Mouse (Mus musculus) kidney, embryonic 14.5 days (tissue): ENCODE measurements around the gene Wnt7b. TPM values are rescaled to one million over a fixed set of nuclear protein-coding genes. Genes with fewer than 3 reads are reported as not detected.

Source experiments
- ATAC-seq: fragments of 200-750 bp; cut with Nextera tagmentation; 2 replicates; pipeline ENCODE4 v1.8.0; 2017; ENCODE audit warnings: moderate number of reproducible peaks, mild to moderate bottlenecking, moderate TSS enrichment, moderate library complexity; ENCODE audit not compliant: low FRiP score, low TSS enrichment
- H3K27ac ChIP-seq: fragments of 300-500 bp; sonication (generic); 2 replicates; pipeline ENCODE4 v1.5.1; 2014; ENCODE audit warnings: low read depth, mild to moderate bottlenecking, low read length, moderate library complexity, mixed read lengths
- H3K27me3 ChIP-seq: fragments of 300-500 bp; sonication (generic); 2 replicates; pipeline ENCODE4 v1.6.1; 2014; ENCODE audit warnings: mild to moderate bottlenecking, low read length; ENCODE audit not compliant: control insufficient read depth, insufficient read depth
- H3K36me3 ChIP-seq: fragments of 300-500 bp; sonication (generic); 2 replicates; pipeline ENCODE4 v1.6.1; 2014; ENCODE audit warnings: low read length, mixed read lengths; ENCODE audit not compliant: control insufficient read depth, insufficient read depth
- H3K4me1 ChIP-seq: fragments of 300-500 bp; sonication (generic); 2 replicates; pipeline ENCODE4 v1.6.1; 2014; ENCODE audit warnings: low read length, mixed read lengths; ENCODE audit not compliant: control insufficient read depth, insufficient read depth
- H3K4me2 ChIP-seq: fragments of 300-500 bp; sonication (generic); replicated peaks from 2 replicates; pipeline ENCODE4 v1.6.1; 2014; ENCODE audit warnings: low read depth, mild to moderate bottlenecking, low read length
- H3K4me3 ChIP-seq: fragments of 300-500 bp; sonication (generic); 2 replicates; pipeline ENCODE4 v1.5.1; 2014; ENCODE audit warnings: mild to moderate bottlenecking, low read length
- H3K9ac ChIP-seq: fragments of 300-500 bp; sonication (generic); 2 replicates; pipeline ENCODE4 v1.6.1; 2014; ENCODE audit warnings: low read depth, mild to moderate bottlenecking, low read length, moderate library complexity
- H3K9me3 ChIP-seq: fragments of 300-500 bp; sonication (generic); 2 replicates; pipeline ENCODE4 v1.6.1; 2016; ENCODE audit warnings: low read length; ENCODE audit not compliant: control insufficient read depth
- WGBS: fragments of 180-500 bp; shearing (Covaris S2); extraction: QIAGEN DNeasy Blood & Tissue Kit; methylation state at CpG from one replicate; pipeline ENCODE4 v1.1.7; 2014; 5-methylcytosine and 5-hydroxymethylcytosine counted together
- polyA plus RNA-seq: library from polyadenylated mRNA; unstranded; fragments of >200 nt; fragmentation: Nextera tagmentation; extraction: Ambion mirVana; gene quantifications from 2 replicates; pipeline ENCODE4 v1.2.1, GENCODE M21; 2014

The Wnt7b gene
- polyA plus RNA-seq: 10.8 and 15.1 TPM in 2 replicates

- H3K27ac ChIP-seq: no peak within 1 kb of the TSS
- no peaks in the 10 kb centered on the region for H3K36me3 ChIP-seq
- H3K9ac ChIP-seq: peak within 1 kb of the TSS; percentile 60
- peak within 1 kb of the TSS; percentile 90 for H3K4me2 ChIP-seq
- ATAC-seq: no peak
- peak within 1 kb of the TSS; percentile 58 for H3K4me3 ChIP-seq
- H3K27me3 ChIP-seq: peaks cover 56% of the 10 kb centered on the region
- H3K9me3 ChIP-seq: no peaks in the 10 kb centered on the region
- 2% methylated on average over 19 of the region's 19 CpGs for WGBS
- H3K4me1 ChIP-seq: peaks cover 20% of the 10 kb centered on the region
Measured at GRCm38 (mm10) chr15:85582356-85582910, at the start of gene Wnt7b. Gene Wnt7b (minus strand): TSS chr15:85582473.

DNA sequence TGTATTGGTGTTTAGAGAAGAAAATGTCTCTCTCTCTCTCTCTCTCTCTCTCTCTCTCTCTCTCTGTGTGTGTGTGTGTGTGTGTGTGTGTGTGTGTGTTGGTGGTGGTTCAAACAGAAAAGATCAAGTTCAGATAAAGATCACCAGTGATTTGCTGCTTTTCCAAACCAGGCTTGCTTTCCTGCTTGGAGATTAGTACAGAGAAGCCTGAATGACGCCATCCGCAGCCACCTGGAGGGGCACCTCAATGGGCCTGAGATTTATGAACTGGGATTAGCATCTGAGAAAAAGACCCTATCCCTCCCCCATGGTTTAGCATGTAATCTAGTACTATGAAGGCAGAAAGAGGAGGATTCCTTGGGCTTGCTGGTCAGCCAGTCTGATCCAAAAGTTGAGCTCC, 49.3 kb upstream of the Wnt7b start:
- no peak for ATAC-seq
- WGBS: 12% methylated on average over 2 of the region's 2 CpGs
- Histone ChIP-seq H3K4me2 (no peak overlapping the region), H3K36me3 (no peaks in the 10 kb centered on the region), H3K9ac (no peak overlapping the region), H3K27me3 (no peaks in the 10 kb centered on the region), H3K4me1 (0 out of 2 replicates have a peak, but pooled peaks cover 5% of the 10 kb centered on the region), H3K27ac (no peak overlapping the region), H3K9me3 (no peaks in the 10 kb centered on the region), H3K4me3 (no peak overlapping the region)

- Histone ChIP-seq H3K9me3 (no peaks in the 10 kb centered on the region), H3K9ac (no peak overlapping the region), H3K27me3 (peaks cover 5% of the 10 kb centered on the region), H3K4me3 (no peak overlapping the region), H3K27ac (no peak overlapping the region), H3K4me2 (no peak overlapping the region), H3K36me3 (no peaks in the 10 kb centered on the region), H3K4me1 (0 out of 2 replicates have a peak, but pooled peaks cover 5% of the 10 kb centered on the region)
- WGBS: 81% methylated on average over 7 of the region's 7 CpGs
- ATAC-seq: no peak
Measured at GRCm38 (mm10) chr15:85629924-85630545, 47.8 kb upstream of the Wnt7b start.

DNA sequence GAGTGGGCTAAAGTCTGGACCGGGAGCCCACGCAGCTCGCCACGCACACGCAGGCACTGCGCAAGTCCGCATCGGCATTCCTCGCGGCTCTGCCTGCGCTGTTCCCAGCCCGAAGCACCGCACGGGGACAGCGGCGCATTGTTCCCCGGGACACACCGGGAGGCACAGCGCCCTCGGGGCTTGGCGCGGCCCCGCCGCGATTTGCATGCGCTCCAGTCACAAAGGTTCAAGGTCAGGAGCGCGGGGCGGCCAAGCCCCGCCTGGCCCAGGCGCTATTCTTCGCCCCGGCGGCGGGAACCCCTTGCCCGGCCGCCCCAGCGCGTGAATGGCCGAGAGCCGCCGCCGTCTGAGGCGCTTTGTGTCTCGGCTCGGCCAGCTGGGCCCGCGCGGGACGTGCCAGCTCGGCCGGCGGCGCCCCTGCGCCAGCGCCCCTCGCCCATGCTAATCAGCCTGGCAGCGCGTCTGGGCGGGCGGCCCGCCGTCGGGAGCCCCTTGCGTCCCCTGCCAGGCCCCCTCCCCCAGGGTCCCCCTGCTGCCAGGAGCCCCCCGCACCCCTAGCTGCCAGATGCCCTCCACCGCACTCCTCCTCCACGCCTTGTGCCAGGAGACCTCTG, 43.5 kb upstream of the Wnt7b start:
- peak overlapping the region; percentile 61 for H3K4me2 ChIP-seq
- 5% methylated on average over 42 of the region's 68 CpGs for WGBS
- H3K9ac ChIP-seq: peak overlapping the region; percentile 52
- H3K27ac ChIP-seq: no peak overlapping the region
- peak; percentile 45; the same call in 1 of the 2 replicates for ATAC-seq
- no peaks in the 10 kb centered on the region for H3K36me3 ChIP-seq
- peak overlapping the region; percentile 31 for H3K4me3 ChIP-seq
- no peaks in the 10 kb centered on the region for H3K9me3 ChIP-seq
- no peaks in the 10 kb centered on the region for H3K4me1 ChIP-seq
- peaks cover 16% of the 10 kb centered on the region for H3K27me3 ChIP-seq

DNA sequence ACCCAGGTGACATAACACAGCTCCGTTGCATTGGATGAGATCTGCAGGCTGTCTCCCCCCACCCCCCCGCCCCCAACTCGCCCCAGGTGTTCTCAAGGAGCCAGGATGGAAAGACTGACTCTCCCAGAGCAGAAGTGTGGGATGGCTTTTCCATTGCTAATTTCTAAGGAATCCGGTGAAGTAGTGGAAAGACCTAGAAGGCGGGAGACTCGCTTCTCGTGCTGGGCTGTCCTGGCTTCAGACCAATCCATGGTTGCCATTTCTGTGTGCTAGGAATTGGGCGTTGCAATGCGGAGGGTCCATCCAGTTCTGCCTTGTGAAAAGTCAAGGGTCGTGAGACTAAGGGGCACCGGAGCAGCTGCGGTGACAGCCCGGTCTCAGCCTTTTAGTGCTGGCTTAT, 39.9 kb upstream of the Wnt7b start:
- Histone ChIP-seq H3K4me2 (no peak overlapping the region), H3K4me1 (no peaks in the 10 kb centered on the region)

GRCm38 (mm10) chr15:85615537-85616100, 33.3 kb upstream of the Wnt7b start:
- H3K9ac ChIP-seq: peak overlapping the region; percentile 37
- H3K4me3 ChIP-seq: no peak overlapping the region; the same call in 1 of the 2 replicates
- no peak for ATAC-seq
- peak overlapping the region; percentile 31; the same call in 1 of the 2 replicates for H3K4me2 ChIP-seq
- WGBS: 30% methylated on average over 21 of the region's 21 CpGs
- H3K9me3 ChIP-seq: no peaks in the 10 kb centered on the region
- peaks cover 11% of the 10 kb centered on the region for H3K4me1 ChIP-seq
- no peaks in the 10 kb centered on the region for H3K36me3 ChIP-seq
- no peaks in the 10 kb centered on the region for H3K27me3 ChIP-seq
- no peak overlapping the region; the same call in 1 of the 2 replicates for H3K27ac ChIP-seq

More for the DNA sequence above, 39.9 kb upstream of the Wnt7b start:
- H3K27me3 ChIP-seq: peaks cover 16% of the 10 kb centered on the region
- no peaks in the 10 kb centered on the region for H3K9me3 ChIP-seq
- no peak overlapping the region for H3K27ac ChIP-seq
- H3K9ac ChIP-seq: no peak overlapping the region
- H3K36me3 ChIP-seq: no peaks in the 10 kb centered on the region
- no peak overlapping the region for H3K4me3 ChIP-seq
- WGBS: 79% methylated on average over 13 of the region's 13 CpGs
- no peak for ATAC-seq

DNA sequence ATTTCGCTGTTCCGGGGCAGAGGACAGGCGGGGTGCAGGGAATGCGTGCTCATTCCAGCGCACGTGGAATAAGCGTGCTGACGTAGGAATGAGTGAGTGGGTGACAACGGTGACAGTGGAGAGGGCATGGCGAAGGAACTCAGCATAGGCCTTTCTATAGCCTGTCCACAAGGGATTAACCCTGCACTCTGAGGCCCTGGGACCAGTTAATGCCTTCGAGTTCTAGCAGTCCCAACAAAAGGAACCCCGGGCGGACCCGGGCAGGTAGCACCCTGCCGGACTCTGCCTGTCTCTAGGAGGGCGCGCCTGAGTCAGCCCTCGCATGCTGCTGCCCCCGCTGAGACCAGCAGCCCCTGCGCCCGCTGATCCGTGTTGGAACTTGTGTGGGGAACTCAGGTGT, 32.8 kb upstream of the Wnt7b start:
- Histone ChIP-seq H3K4me3 (no peak overlapping the region; the same call in 1 of the 2 replicates), H3K4me1 (peaks cover 11% of the 10 kb centered on the region), H3K27ac (no peak overlapping the region; the same call in 1 of the 2 replicates), H3K9ac (peak overlapping the region; percentile 37; the same call in 1 of the 2 replicates), H3K27me3 (no peaks in the 10 kb centered on the region), H3K4me2 (peak overlapping the region; percentile 31; the same call in 1 of the 2 replicates), H3K9me3 (no peaks in the 10 kb centered on the region), H3K36me3 (no peaks in the 10 kb centered on the region)
- ATAC-seq: no peak
- WGBS: 47% methylated on average over 22 of the region's 22 CpGs

DNA sequence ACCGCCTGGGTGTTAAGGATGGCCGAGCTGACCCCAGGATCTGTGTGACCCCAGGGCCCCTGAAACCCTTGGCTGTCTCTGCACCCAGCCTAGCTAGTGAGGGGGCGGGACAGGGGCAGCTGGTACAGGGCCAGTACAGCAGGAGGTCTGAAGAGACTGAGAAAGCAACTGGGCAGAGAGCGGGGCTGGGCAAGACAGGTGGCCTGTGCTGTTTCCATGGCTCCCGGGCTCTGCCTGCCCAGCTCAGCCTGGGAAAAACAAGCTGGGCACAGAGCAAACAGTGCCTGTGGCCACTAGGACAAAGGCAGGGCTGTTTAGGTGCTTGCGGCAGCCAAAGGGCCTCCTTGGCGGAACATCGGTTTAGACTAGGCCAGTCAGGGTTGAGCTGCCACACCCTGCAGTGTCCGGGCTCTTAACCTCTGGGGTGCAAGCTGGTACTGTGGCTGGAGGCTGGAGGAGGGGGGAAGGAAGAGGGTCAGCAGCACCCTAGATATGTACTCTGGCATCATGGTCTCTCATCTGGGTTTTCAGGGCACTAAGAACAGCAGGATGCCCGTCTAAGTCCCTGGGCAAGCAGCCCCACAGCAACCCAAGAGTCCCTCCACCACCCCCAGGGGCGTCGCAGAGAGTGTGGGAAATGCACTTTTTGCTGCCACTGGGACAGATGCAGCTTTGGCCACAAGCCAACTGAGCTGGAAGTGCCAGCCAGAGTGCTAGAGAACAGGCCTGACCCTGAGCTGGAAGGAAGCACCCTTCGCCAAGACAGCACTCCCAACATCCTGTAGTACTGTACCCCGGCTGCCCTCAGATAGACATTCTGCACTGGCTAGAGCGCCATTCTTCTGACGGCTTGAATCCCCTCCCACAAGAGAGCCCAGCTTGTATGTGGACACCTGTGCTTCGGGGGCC, 31.3 kb upstream of the Wnt7b start:
- H3K4me3 ChIP-seq: no peak overlapping the region
- no peak overlapping the region for H3K9ac ChIP-seq
- H3K9me3 ChIP-seq: no peaks in the 10 kb centered on the region
- WGBS: 79% methylated on average over 17 of the region's 17 CpGs
- H3K4me2 ChIP-seq: no peak overlapping the region
- ATAC-seq: no peak
- no peaks in the 10 kb centered on the region for H3K27me3 ChIP-seq
- peak overlapping the region; percentile 4; the same call in 1 of the 2 replicates for H3K27ac ChIP-seq
- H3K36me3 ChIP-seq: no peaks in the 10 kb centered on the region
- peaks cover 11% of the 10 kb centered on the region for H3K4me1 ChIP-seq
